Mouse (Mus musculus): Measurements from ENCODE around the gene Wfdc5.
"Not testable (repeated sequence)": the region's sequence is repeated elsewhere in the genome, so short reads cannot be mapped to it uniquely, and the experiment has no call there.

Wfdc5 gene

DNA sequence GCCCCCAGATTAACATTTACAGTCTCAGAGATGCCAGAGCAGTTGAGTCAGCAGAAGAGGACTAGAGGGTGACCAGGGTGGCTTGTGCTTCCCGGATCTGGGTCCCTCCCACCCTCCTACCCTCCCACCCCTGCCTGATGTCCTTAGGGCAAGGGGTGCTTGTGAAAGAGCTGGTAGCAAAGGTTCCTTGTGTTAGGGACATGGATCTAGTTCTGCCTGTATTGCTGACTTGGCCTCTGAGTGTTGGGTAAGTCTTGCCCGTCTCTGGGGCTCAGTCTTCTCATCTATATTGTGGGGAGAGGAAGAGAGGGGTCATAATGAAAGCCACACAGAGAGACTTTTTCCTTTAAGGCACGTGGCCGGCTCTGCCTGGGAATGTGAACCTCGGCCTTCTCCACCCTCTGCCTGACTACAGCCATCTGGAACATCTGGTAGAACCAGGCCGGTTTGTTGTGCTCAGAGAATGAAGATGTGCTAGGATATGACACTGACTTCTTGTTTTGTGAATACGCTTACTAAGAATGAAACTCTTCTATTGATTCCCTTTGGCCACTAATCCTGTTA lies at the start of gene Wfdc5:
TSS of gene Wfdc5 (minus strand) at position 51 of the 564 bp plus-strand sequence.
- no peak for DNase-seq (ENCODE audit: low spot score)

DNA sequence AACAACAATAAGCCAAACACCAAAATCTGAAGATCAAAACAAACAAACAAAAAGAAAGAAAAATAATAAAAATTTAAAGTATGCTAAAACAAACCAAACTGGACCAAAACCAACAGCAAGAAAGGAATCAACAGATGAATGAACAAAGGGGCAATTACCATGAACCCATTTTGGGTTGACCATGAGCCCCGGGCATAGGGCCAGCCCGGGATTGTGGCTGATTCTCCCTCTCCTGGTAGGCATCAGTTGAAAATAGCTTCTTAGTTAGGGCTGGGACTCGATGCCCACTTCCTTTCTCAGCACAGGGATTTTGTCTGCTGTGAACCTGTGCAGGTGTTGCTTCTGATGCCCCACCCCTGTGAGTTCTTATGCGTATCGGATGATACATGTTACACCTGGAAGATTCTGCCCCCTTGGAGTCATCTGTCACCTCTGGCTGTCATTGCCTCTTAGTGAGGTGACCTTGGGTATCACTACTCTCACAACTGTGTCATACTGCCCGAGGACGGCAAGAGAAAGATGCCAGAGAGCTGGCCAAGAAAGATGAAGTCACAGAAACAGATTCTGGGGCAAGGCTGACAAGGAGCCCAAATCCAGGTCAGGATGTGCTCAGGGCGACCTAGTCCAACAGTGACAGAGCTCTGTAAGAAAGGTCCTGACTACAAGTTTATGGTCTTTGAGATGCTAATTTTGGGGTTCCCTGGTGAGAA lies 46.0 kb upstream of the Wfdc5 start:
- DNase-seq (ENCODE audit: low spot score) = no peak

DNA sequence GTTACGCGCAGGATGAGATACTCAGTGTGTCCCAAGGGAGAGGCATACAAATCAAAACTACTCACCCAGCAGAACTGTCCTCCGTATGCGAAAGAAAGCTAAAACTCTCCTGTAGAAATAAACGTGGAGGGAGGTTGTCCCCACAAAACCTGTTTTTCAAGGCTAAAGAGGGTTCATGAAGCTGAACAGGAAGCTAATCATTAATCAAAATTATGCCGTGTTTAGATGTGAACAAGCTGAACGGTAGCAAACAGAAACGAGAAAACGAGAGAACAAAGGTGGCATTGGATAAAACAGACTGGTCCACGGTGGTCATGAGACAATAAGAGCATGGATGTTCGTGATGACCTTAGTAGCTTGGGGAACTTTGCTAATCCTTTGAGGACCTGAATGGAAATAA lies 39.0 kb upstream of the Wfdc5 start, which contains the start of gene Wfdc15b:
TSS of gene Wfdc15b (minus strand) at position 139 of the 400 bp plus-strand sequence.
- no peak for DNase-seq (ENCODE audit: low spot score)

DNA sequence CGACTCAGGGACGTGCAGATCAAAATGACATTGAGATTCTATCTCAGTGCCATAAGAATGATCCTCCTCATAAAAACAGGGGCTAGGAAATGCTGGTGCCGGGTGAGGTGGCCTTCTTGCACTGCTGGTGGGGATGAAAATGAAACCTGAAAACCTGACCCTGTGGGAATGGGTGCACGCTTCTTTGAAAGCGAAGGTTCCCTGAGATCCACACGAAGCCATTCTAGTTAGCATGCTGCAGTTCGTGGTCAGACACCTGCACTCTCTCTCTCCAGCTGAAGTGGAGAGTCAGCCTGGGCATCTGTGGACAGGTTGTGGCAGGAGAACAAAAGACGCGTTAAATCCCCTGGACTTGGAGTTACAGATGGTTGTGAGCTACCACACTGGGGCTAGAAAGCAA lies 36.8 kb upstream of the Wfdc5 start:
- DNase-seq (ENCODE audit: low spot score) = no peak

DNA sequence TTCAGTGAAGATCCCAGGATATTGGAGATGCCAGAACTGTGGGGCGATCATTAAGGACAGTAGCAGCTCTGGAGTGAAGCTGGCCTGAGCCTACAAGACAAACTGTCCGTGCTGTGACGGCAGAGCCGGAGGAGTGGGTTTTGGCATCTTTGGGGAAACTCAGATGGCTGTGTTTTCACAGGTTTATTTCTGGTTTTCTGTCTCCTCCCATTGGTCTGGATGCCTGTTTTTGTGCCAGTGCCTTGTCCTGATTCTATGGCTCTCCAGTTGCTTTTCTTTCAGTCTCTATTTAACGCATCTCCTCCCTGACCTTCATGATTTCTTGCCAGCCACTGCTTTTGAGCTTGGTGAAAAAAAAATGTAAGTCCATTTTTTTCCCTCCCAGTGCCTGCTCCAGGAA lies 30.2 kb upstream of the Wfdc5 start:
- no peak for DNase-seq (ENCODE audit: low spot score)

DNA sequence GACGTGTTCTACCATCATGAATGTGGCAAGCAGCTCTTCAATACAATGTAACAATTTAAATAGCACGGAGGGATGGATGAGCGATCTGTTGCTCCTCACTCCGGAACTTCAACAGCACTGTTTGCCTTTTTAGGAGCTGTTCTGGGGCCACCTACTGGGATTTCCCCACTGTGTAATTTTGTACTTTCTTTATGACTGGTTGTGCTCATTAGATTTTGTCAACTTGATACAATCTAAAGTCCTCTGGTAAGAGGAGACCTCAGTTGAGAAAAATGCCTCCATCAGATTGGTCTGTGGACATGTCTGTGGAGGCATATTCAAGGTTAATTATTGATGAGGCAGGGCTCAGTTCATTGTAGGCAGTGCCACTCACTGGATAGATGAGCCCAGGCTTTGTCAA lies 28.4 kb upstream of the Wfdc5 start:
- no peak for DNase-seq (ENCODE audit: low spot score)

DNA sequence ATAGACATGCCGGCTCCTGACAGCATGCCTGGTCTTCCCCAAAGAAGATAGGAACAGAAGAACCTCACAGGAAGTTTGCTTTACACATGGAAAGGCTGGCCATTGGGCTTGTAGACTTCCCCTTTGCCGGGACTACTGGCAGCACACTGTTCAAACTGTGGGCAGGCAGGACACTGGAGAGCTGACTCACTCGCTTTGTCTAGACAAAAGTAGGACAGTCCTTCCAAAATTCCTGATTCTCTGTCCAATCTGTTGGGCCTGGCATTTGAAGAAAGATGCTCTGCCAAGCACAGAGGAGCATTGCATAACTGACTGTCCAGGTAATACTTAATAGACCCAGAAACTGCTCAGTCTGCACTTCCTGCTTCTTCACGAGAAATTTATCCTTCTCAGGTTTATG lies 24.1 kb upstream of the Wfdc5 start:
- DNase-seq (ENCODE audit: low spot score) = no peak

DNA sequence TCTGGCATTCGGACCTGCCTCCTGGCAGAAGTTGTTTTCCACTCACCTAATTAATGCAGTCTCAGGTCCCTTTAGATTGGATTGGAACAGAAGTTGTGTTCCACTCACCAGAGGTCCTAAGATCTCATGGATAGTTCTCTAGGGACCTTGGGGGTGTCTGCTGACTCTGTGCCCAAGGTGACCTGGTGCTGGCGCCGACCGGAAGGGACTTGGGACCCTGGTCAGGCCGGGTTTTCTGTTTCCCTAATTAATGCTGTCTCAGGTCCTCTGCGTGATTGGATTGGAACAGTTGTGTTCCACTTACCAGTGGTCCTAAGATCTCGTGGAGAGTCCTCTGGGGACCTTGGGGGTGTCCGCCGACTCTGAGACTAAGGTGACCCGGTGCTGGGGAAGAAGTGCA lies 23.5 kb upstream of the Wfdc5 start:
- not testable (repeated sequence) for DNase-seq (ENCODE audit: low spot score)

DNA sequence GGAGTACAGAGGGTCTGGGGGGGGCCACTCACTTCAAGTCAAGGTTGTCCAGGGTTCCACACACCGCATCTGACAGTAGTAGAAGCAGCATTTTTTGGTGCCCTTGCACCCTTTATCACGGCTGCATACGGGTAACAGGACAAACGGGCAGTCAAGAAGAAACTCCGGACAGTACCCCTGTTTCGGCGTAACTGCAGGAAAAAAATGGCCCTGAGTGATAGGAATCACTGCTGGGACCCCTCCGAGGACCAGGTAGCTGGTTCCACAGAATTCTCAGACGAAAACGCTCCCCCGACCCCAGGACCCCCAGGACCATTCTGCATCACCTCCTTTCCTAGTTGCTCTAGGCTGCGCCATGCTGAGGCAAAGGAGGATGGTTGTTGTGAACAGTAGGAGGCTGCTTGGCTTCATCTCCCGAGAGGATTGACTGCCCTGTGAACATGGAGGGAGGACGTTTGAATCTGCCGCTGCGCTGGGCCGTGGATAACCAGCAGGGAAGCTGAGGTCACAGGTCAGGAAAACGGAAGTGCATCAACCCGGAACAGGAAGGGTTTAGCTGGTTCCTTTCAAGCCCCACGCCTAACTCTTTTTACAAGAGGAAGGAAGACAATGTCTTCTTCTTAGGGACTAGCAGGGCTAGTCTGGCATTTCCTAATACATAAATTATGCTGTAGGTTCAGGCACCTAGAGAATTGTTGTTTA lies 17.2 kb upstream of the Wfdc5 start, which contains the start of gene Wfdc15a:
TSS of gene Wfdc15a (minus strand) at position 505 of the 702 bp plus-strand sequence.
- DNase-seq (ENCODE audit: low spot score) = no peak

DNA sequence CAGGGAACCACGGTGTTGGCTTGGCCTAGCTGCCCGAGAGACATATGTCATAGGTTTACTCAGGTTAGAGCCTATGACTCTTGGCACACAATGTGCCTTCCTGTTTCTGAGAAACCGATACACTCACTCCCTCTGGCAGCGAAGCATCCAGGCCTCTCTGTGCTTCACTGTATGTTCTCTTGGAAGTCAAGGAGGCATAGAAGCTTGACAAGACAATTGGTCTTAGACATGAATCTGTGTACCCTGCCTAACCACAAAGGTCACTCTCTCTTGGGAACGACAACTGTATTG lies 14.1 kb upstream of the Wfdc5 start:
- no peak for DNase-seq (ENCODE audit: low spot score)

DNA sequence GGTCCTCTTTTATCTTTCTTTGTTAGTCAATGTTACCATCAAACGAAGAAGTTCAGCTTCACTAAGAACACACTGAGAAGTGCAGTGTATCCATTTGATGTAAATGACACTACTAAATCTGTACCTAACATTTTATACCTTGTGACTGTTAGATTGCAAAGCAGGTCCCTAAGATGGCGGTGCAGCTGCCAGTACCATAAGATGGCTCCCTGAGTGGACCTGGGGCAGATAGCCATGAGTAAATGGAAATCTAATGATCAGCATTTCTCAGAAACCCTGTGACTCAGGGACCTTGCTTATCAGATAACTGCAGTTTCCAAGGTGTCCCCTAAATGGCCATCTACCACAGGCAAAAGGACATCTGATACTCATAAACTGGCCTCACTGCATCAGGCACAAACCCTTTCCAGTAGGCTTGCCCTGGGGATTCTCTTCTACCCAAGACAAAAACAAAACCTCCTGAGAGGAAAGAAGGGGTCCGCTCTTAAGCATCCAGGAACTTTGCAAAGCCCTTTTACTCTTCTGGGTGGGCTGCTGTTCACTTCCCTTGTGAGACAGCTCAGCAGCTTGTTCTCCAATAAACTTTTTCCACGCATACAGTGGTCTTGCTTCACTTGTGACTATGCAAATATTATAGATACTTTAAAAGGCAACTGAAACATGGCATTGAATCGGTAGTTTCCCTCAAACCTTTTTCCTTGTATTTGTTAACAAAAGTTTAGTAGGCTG lies 13.6 kb upstream of the Wfdc5 start:
- DNase-seq (ENCODE audit: low spot score) = no peak

DNA sequence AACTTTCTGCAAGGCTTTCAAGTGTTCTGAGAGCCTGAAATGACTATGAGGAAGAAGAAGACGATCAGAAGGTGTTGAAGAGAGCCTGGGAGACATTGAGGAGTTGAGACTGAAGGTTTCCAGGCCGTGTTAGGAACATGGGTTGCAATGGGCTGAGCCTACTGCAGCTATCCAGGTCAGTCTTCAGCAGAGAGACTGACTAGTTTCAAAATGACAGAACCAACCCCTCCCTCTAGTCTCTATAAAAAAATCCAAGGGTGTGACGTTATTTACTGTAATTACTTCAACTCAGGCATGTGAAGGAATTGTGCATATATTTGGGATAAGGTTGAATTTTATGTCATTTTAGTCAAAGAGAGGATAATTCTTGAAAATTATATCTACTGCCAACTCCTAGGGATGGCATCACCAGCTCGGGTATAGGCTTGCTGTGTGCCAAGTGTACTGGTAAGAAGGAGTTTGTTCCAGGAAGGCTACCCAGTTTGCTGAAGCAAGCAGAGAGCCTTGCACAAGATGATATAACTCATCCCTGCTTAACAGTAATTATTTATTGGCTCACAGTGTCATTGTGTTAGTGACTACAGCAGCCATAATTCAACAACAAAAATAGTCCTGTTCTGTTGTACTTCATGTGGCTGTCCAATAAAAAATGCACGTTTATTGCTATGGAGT lies 12.6 kb upstream of the Wfdc5 start:
- no peak for DNase-seq (ENCODE audit: low spot score)

DNA sequence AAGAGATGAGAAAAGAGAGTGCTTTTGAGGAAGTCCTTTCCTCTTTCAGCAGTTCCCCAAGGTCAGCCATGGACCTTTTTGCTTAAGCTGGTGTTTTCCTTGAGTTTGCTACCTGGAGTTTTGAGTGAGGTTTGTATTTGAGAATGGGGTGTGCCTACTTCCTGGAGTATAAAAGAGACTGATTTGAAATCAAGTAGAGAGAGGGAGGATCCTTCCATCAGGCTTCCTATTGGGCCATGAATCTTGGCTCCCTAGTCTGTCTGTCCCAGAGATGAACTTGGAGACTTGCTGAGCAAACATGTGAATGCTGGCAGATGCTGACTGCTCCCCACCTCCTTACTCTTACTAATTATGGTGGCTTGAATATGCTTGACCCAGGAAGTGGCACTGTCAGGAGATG lies 9.7 kb upstream of the Wfdc5 start:
- no peak for DNase-seq (ENCODE audit: low spot score)

DNA sequence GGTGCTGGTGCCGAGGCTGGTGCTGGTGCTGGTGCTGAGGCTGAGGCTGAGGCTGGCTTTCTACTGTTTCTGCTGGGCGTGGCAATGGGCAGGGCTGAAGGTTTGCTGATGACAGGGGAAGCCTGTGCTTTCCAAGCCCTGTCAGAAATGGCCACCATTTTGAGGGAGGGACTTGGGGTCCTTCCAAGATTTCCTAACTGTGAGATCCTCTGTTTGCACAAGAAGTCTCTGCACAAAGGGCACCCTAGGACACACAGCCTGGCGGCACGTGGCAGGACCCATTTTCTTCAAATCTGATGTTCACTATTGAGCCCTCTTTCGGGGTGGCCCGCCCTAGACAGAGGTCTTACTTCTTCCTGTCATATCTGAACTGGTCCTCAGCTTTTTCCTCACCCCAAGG lies 8.0 kb upstream of the Wfdc5 start, which contains the start of gene Wfdc12:
TSS of gene Wfdc12 (minus strand) at position 33 of the 400 bp plus-strand sequence.
- DNase-seq (ENCODE audit: low spot score) = no peak

DNA sequence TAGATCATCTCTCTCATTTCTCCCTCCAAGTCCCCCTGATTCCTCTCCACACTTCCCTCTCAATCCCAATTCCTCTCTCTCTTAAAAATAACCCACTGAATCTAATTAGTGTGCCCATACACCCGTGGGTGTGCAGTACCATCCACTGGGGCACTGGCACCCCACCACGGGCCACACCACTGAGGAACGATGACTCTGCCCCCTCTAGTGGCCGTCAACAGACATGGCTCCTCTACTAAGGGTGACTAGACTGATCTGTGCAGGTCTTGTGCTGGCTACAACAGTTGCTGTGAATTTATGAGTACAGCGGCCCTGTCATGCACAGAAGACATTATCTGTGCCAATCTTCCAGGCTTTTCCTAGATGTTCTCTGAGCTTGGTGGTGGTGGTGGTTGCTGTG lies 6.2 kb upstream of the Wfdc5 start:
- DNase-seq (ENCODE audit: low spot score) = no peak

DNA sequence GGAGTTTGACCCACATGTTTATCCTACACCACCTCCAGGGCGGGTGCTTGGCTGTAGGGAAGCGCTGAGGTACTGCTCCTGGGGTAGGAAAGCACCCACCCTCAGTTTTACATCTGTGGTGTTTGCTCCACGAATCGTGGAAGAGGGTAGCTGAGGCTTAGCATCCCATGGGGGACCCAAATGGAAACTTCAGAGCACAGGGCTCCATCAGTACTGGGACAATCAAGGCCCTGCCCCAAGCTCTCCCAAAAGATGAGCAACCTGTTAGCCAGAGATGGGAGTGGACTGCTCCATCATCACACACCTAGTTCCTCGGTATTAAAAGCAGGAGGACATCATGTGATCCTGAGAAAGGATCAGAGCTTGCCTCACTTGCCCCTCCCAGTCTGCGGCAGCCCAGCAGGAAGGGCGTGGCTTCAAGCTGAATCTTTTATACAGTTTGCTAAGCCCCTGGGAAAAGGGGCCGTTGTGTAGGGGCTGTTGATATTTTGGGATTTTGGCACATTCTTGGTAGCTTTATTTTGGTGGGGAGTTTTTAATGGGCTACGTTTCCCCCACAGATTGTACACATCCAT lies 1.7 kb upstream of the Wfdc5 start:
- no peak for DNase-seq (ENCODE audit: low spot score)

DNA sequence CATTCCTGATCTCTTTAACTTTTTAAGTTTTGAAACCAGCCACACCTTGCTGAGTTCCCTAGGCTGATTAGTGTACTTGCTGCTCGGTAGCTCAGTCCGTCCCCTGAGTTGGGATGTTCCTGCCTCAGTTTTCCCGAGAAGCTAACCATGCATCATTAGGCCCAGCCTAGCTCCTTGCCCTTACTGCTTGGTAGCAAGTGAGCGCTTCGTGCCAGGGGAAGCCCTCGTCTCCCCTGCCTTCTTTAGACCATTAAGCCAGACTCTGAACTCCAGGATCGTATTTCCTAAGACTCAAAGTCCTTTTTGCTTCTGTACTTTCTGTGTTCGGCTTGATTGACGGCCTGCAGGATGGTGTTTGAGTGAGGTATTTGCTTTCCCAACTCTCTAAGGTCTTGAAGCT lies 798 bp upstream of the Wfdc5 start:
- DNase-seq (ENCODE audit: low spot score) = no peak

DNA sequence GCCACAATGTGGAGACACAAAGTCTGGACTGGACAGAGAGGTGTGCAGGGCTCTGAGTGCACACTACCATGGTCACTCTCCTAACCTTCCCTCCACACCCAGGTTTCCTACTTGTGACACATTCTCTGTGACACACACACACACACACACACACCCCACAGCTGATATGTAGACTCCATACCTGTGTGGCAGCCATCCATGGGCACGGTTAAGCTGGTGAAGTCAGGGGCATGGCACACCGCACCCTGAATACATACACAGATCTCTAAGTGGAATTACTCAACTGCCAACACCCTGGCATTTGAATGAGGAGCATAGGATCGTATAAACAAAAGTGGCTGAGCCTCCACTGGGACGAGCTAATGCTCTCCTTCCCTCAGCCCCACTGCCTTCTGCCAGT lies 1.8 kb downstream of the Wfdc5 start:
- DNase-seq (ENCODE audit: low spot score) = no peak

DNA sequence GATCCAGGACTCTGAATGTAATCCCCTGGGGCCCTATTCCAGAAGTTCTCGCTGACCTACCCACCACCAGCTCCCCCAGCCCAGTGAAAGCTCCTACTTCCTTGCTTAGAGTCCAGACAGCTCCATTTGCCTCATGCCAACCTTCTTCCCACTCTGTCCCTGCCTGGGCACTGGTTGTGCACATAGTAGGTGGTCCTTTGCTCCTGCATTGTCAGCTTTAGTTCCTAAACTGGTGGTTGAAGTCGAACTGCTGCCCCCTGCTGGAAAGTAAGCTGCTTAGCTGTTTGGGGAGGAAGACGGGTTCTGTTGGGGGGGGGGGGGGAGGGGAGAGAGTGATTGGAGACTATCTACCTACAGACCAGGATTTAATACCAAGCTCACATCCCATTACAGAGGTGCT lies 2.4 kb downstream of the Wfdc5 start:
- DNase-seq (ENCODE audit: low spot score) = no peak

DNA sequence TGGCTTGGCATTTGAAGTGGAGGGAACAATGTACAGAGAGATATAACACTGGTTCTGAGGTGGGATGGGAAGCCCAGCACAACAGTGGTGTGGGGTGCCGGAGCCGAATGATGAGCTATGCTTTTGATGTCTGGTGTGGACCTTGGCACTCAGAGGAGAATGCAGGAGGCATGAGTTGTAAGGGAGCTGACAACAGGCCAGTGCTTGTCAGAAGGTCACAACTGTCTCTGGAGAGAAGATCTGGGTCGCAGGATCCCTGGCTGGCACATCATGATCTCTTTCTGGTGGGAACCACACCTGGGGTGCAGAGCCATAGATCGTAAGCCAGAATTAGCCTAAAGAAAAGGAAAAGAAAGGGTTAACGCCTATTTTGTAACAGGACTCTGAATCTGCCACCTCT lies 4.7 kb downstream of the Wfdc5 start:
- no peak for DNase-seq (ENCODE audit: low spot score)

DNA sequence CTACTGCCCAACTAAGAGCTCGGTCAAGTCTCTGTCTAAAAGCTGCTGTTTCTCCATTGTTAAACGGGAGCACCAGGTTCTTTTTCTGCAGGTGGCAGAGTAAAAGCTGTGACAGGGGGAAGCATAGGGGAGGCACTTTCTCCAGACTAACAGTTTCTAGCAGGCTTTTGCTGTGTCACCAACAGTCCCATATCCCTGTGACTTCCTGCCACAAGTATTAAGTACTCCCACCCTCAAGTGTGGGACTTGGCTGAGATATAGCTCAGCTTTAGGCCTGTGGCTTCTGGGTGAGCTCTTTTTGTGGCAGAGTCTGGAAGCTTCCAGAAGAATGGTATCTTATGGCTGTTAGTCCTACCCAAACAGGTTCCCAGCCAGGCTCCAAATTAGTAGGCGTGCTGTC lies 6.7 kb downstream of the Wfdc5 start:
- DNase-seq (ENCODE audit: low spot score) = no peak
